Mouse (Mus musculus) midbrain, embryonic 16.5 days (tissue): ENCODE data around the gene Hmgn1. TPM values are rescaled to one million over a fixed set of nuclear protein-coding genes. Genes with fewer than 3 reads are reported as not detected.

ENCODE experiments used
- ATAC-seq: fragments of 200-750 bp; cut with Nextera tagmentation; 2 replicates; pipeline ENCODE4 v1.8.0; 2017; ENCODE audit warnings: moderate TSS enrichment
- H3K27ac ChIP-seq: fragments of 300-500 bp; sonication (generic); 2 replicates; pipeline ENCODE4 v1.5.1; 2014; ENCODE audit warnings: mild to moderate bottlenecking, low read length, mixed read lengths
- H3K27me3 ChIP-seq: fragments of 300-500 bp; sonication (generic); 2 replicates; pipeline ENCODE4 v1.6.1; 2014; ENCODE audit warnings: low read depth, low read length, mixed read lengths; ENCODE audit not compliant: control insufficient read depth, insufficient read depth
- H3K36me3 ChIP-seq: fragments of 300-500 bp; sonication (generic); 2 replicates; pipeline ENCODE4 v1.6.1; 2014; ENCODE audit warnings: mild to moderate bottlenecking, low read length, moderate library complexity, mixed read lengths; ENCODE audit not compliant: control insufficient read depth, insufficient read depth
- H3K4me1 ChIP-seq: fragments of 300-500 bp; sonication (generic); 2 replicates; pipeline ENCODE4 v1.6.1; 2014; ENCODE audit warnings: mild to moderate bottlenecking, low read length, mixed read lengths; ENCODE audit not compliant: control insufficient read depth, insufficient read depth
- H3K4me2 ChIP-seq: fragments of 300-500 bp; sonication (generic); 2 replicates; pipeline ENCODE4 v1.6.1; 2014; ENCODE audit warnings: mild to moderate bottlenecking, low read length, mixed read lengths
- H3K4me3 ChIP-seq: fragments of 300-500 bp; sonication (generic); 2 replicates; pipeline ENCODE4 v1.5.1; 2014; ENCODE audit warnings: low read depth, mild to moderate bottlenecking, low read length, moderate library complexity, mixed read lengths
- H3K9ac ChIP-seq: fragments of 300-500 bp; sonication (generic); 2 replicates; pipeline ENCODE4 v1.6.1; 2014; ENCODE audit warnings: low read depth, low read length, mixed read lengths
- H3K9me3 ChIP-seq: fragments of 300-500 bp; sonication (generic); replicated peaks from 2 replicates; pipeline ENCODE4 v1.6.1; 2014; ENCODE audit warnings: mild to moderate bottlenecking, low read length, mixed read lengths; ENCODE audit not compliant: control insufficient read depth, poor library complexity, severe bottlenecking
- WGBS: fragments of 180-500 bp; shearing (Covaris S2); extraction: QIAGEN DNeasy Blood & Tissue Kit; methylation state at CpG from one replicate; pipeline ENCODE4 v1.1.7; 2014; 5-methylcytosine and 5-hydroxymethylcytosine counted together
- polyA plus RNA-seq: library from polyadenylated mRNA; unstranded; fragments of >200 nt; fragmentation: Nextera tagmentation; extraction: Ambion mirVana; gene quantifications from 2 replicates; pipeline ENCODE4 v1.2.1, GENCODE M21; 2015

Hmgn1 gene
- polyA plus RNA-seq: 304 and 377 TPM in 2 replicates

- Histone ChIP-seq H3K36me3 (peaks cover 20% of the 10 kb centered on the region), H3K4me3 (peak within 1 kb of the TSS; percentile 69), H3K27ac (peak within 1 kb of the TSS; percentile 99), H3K4me2 (peak within 1 kb of the TSS; percentile 93), H3K4me1 (peaks cover 27% of the 10 kb centered on the region), H3K27me3 (no peaks in the 10 kb centered on the region), H3K9me3 (no peaks in the 10 kb centered on the region), H3K9ac (peak within 1 kb of the TSS; percentile 84)
- 0% methylated on average over 63 of the region's 72 CpGs for WGBS
- peak; percentile 97 for ATAC-seq
Observed at GRCm38 (mm10) chr16:96127657-96128344, at the start of gene Hmgn1. Gene Hmgn1 (minus strand): TSS chr16:96127729.

- Histone ChIP-seq H3K27ac (no peak overlapping the region), H3K4me3 (no peak overlapping the region), H3K4me2 (no peak overlapping the region), H3K9ac (no peak overlapping the region), H3K27me3 (no peaks in the 10 kb centered on the region), H3K36me3 (no peaks in the 10 kb centered on the region), H3K4me1 (no peaks in the 10 kb centered on the region), H3K9me3 (no peaks in the 10 kb centered on the region)
- no peak for ATAC-seq
- WGBS: 39% methylated on average over 2 of the region's 2 CpGs
Observed at GRCm38 (mm10) chr16:96175399-96175798, 47.9 kb upstream of the Hmgn1 start.

- WGBS: 75% methylated on average over 8 of the region's 8 CpGs
- H3K9ac ChIP-seq: no peak overlapping the region
- no peaks in the 10 kb centered on the region for H3K9me3 ChIP-seq
- no peaks in the 10 kb centered on the region for H3K4me1 ChIP-seq
- no peak overlapping the region for H3K4me2 ChIP-seq
- H3K36me3 ChIP-seq: no peaks in the 10 kb centered on the region
- H3K4me3 ChIP-seq: no peak overlapping the region
- no peak overlapping the region for H3K27ac ChIP-seq
- no peaks in the 10 kb centered on the region for H3K27me3 ChIP-seq
- no peak for ATAC-seq
Observed at GRCm38 (mm10) chr16:96173648-96174047, 46.1 kb upstream of the Hmgn1 start.

GRCm38 (mm10) chr16:96168837-96169236 lies 41.3 kb upstream of the Hmgn1 start:
- Histone ChIP-seq H3K36me3 (no peaks in the 10 kb centered on the region), H3K9me3 (no peaks in the 10 kb centered on the region), H3K4me1 (no peaks in the 10 kb centered on the region), H3K4me2 (no peak overlapping the region), H3K4me3 (no peak overlapping the region), H3K27ac (no peak overlapping the region), H3K9ac (no peak overlapping the region), H3K27me3 (no peaks in the 10 kb centered on the region)
- WGBS: 97% methylated on average over 4 of the region's 4 CpGs
- ATAC-seq: no peak

- Histone ChIP-seq H3K27ac (no peak overlapping the region), H3K4me2 (no peak overlapping the region)
- ATAC-seq: no peak
Observed at GRCm38 (mm10) chr16:96165723-96166264, 38.3 kb upstream of the Hmgn1 start.

GRCm38 (mm10) chr16:96161336-96161735 lies 33.8 kb upstream of the Hmgn1 start:
- H3K9ac ChIP-seq: no peak overlapping the region
- H3K4me2 ChIP-seq: no peak overlapping the region
- WGBS: 90% methylated on average over 4 of the region's 4 CpGs
- H3K4me1 ChIP-seq: peaks cover 10% of the 10 kb centered on the region
- no peak for ATAC-seq
- no peak overlapping the region for H3K27ac ChIP-seq
- peaks cover 3% of the 10 kb centered on the region; the same call in 1 of the 2 replicates for H3K36me3 ChIP-seq
- no peaks in the 10 kb centered on the region for H3K27me3 ChIP-seq
- H3K4me3 ChIP-seq: no peak overlapping the region
- no peaks in the 10 kb centered on the region for H3K9me3 ChIP-seq

More at GRCm38 (mm10) chr16:96165723-96166264, 38.3 kb upstream of the Hmgn1 start:
- no peaks in the 10 kb centered on the region for H3K9me3 ChIP-seq
- WGBS: 80% methylated on average over 4 of the region's 4 CpGs
- H3K27me3 ChIP-seq: no peaks in the 10 kb centered on the region
- H3K36me3 ChIP-seq: no peaks in the 10 kb centered on the region
- no peak overlapping the region for H3K4me3 ChIP-seq
- no peaks in the 10 kb centered on the region for H3K4me1 ChIP-seq
- no peak overlapping the region for H3K9ac ChIP-seq

GRCm38 (mm10) chr16:96160927-96161326 lies 33.4 kb upstream of the Hmgn1 start:
- H3K27ac ChIP-seq: no peak overlapping the region
- H3K9me3 ChIP-seq: no peaks in the 10 kb centered on the region
- WGBS: 94% methylated on average over 1 of the region's 1 CpGs
- H3K9ac ChIP-seq: no peak overlapping the region
- ATAC-seq: no peak
- H3K36me3 ChIP-seq: peaks cover 6% of the 10 kb centered on the region; the same call in 1 of the 2 replicates
- H3K4me3 ChIP-seq: no peak overlapping the region
- H3K4me1 ChIP-seq: peaks cover 10% of the 10 kb centered on the region
- H3K4me2 ChIP-seq: no peak overlapping the region
- no peaks in the 10 kb centered on the region for H3K27me3 ChIP-seq

GRCm38 (mm10) chr16:96159794-96160346 lies 32.3 kb upstream of the Hmgn1 start:
- Histone ChIP-seq H3K9ac (peak overlapping the region; percentile 90), H3K4me3 (peak overlapping the region; percentile 50), H3K4me2 (peak overlapping the region; percentile 96), H3K27me3 (no peaks in the 10 kb centered on the region), H3K9me3 (no peaks in the 10 kb centered on the region), H3K36me3 (peaks cover 8% of the 10 kb centered on the region; the same call in 1 of the 2 replicates), H3K27ac (peak overlapping the region; percentile 81), H3K4me1 (peaks cover 10% of the 10 kb centered on the region)
- 83% methylated on average over 20 of the region's 20 CpGs for WGBS
- no peak for ATAC-seq
